Mouse (Mus musculus): ENCODE measurements around the gene Msi2. TPM values are rescaled to one million over a fixed set of nuclear protein-coding genes. Genes with fewer than 3 reads are reported as not detected.

Gene Msi2
- total RNA-seq, 2 experiments from 2014 or later = 186 to 195 TPM

DNA sequence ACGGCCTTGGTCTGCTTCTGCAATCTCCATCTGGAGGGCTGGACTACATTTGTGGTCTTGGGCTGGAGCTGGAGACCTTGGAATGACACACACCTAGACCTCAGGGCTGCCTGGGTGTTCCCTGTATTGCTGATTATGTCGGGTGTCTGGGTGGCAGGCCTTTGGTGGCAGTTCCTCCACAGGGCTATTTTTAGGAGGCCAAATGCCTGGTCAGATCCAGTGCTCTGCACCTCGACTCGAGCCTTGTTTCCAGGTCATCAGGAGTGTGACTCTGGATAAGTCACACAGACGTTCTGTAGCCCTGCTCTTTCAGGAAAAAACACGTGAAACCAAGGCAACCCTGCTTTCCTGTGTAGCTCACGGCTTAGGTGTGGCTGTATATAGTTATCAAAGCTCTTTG is 358.6 kb downstream of the Msi2 start:
- DNase-seq = no peak

DNA sequence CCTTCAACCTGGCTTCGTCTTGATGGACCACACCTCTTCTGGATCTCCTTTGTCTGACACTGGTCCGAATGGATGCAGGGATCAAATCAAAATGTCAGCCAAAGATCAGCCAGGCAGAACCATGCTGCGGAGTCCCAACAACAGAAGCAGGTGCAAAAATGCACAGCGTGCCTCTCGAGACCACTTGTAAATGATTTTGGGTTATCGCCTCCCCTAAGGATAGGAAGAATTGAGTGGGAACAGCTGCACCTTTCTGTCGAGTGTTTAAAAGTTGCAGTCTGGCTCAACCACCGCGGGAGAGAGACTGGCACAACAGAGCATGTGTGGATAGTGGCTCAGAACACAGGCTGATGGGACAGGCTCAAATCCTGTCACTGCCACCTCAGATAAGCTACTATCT is 361.0 kb downstream of the Msi2 start:
- DNase-seq = no peak

DNA sequence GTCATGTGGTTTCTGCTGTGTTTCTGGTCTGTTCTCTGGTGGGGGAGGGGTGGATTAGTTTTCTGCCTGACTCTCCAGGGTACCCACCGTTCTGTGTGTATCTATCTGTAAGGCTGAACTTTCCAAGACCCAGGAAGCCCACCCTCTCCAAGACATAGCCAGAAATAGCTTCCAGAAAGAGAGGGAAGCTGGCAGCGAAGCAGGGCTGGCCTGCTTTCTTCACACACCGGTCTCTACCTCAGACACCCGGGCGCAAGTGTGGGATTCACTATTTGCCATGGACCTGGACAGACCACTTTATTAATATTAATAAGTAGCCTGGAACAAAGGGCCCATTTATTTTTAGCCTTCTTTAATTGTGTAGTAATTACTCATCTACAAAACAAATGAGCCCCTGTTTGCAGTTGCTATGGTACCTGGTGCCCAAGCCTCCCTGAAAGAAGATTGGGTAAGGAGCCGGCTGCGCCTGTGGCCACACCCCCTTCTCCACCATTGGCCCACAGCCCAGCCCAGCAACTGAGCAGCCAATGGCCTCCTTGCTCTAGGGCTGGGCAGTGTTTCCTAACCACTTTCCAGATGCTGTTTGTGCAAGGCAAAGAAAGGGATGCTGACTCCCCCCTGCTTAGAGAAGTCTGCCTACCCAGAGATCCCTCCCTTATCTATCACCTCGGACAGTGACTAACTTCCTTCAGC is 361.6 kb downstream of the Msi2 start:
- peak; percentile 57 for DNase-seq

DNA sequence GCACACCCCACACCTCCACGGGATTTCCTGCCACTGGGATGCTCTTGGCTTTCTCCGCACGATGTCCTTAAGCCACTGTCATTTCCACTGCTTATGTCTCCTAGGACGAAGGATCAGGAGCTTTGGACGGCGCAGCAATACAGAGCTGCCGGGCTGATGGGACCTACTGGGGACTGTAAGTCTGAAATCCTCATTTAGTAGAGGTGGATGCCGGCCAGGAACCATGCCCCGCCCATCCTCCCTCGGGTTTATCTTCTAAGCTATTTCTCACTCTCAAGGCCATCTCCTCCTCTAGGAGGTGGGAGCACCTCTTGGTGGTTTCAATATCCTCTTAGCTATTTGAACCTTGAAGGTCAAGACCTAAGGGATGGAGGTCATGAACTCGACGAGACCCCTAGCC is 362.3 kb downstream of the Msi2 start:
- DNase-seq = peak; percentile 37

DNA sequence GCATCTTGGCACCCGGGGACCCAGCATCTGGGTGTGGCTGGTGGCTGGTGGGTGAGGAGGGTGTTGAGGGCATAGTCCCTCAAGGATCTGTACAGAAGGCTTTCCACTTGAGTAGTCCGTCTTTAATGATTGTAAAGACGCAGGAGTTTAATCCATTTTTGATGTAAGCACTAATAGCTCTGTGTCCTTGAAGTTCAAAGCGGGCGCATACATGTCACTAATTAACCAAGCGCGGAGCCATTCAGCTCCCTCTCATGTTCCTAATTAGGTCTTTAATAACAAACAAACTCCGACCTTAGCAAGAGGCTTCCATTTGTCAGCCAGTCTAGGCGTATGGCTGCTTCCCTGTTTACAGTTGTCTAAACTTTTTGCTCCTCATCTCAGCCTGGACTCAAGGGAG is 363.5 kb downstream of the Msi2 start:
- DNase-seq = no peak

DNA sequence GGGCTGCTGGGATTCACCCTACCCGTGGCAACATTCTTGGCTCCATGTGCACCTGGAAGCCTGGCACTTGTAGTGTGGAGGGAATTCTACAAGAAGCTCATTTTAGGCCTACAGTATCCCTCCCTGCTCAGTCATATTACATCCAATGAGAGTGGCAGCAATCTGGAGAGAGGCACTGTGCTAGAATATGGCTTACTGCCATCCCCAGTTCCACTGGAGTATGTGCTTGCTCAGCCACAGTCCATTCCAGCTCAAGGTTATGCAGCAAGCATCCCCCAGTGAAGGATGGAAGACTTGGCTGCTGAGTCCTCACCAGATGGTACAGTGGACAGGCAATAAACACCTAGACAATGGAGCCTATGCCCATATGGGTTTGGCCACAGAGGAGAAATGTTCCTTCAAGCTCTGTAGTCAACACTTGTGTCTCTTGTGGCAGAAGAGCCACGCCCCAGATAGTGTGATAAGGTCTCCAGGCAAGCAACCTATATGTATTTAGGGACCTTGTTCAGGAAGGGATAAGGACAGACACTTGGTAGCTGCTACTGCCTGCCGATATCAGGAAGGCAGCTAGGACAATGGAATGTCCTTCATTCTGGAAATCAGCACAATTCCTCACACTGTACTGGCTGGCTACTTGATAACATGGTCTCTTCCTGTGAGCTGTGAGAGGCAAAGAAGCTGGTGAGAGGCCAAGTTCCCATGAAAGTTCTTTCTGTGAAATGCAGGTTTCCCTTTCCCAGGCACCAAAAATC is 366.4 kb downstream of the Msi2 start:
- DNase-seq = no peak

DNA sequence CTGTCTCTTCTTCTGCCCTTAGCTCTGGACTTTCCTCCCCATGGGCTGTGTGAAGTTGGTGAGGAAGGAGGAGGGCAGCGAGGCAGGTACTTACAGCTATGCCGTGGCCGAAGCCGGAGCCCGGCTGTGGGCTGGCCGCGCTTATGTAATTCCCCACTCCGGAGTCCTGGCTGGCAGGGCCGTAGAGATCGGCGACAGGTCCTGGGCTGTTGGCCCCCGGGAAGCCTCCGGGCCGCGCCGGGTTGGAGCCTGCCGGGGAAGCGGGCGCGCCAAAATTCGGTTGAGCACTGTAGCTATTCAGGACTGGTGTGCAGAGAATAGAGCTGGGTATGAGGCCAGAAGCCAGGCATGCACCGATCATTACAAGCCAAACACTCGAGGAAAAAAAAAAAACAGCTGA is 369.6 kb downstream of the Msi2 start:
- no peak for DNase-seq

DNA sequence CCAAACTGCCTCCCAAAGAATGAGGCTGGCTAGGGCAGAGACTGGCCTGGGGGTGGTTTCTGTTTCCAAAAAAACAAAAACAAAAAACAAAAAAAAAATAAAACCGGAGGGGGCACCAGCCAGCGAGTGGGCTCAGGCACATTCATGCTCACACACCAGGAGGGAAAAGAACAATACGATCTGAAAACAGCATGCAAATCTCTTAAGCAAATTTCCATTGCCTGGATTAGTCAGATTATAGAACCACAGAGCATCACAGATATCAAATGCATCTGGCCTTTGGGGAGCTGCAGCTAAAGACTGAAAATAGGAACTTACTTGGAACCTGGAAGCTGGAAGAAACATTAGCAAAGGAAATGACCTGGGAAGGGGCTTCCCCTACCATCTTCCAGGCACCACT is 370.3 kb downstream of the Msi2 start:
- no peak for DNase-seq

DNA sequence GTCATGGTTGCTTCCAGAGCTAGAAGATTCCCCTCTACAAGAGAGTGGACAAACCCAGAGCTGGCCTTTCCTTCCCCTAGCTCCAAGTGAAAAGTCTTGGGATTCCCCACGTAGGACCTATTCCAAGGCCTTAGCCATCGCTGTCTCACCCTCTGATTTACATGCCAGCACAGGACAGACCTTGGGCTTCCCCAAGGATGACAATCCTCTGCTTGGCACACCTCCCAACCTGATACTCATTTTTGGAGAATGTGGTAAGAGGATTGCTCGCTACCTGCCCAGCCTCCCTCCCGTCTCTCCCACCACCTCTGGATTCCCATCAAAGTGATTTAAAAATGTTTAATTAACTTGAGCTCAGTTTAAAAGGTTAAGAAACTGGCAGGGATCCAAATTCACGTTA is 372.2 kb downstream of the Msi2 start:
- DNase-seq = no peak

DNA sequence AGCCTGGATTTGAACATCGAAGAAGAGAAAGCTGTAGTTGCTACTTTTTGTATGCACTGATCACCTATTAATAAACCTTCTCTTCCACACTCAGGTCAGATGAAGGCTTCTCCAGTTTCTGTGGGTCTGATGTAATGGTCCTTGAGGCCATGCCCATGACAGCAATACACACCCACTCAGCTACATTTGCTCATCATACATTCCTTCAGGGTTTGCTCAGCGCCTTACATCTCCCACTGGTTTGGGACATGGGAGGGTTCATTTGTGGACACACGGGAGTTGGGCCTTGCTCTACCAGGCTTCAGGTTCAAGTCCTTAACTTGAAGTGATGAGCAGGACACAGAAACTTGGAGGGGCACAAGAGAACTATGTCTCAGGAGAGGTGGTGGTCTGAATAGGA is 380.4 kb downstream of the Msi2 start:
- no peak for DNase-seq

DNA sequence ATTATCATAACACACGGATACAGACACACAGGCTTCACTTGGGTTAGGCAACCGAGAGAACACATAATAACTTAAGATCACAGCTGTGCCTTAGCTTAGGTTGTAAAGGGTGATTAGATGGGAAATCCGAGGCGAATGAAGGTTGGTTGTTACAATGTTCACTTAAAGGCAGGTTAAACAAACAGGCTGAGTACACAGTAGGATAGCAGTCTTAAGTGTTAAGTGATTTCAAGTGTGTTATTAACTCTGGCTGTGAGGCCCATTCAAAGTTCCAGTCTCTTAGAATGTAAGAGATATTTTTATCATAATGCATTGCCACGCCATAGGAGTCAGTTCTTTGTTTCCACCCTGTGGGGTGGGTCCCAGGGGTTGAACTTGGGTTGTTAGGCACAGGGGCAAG is 383.4 kb downstream of the Msi2 start:
- no peak for DNase-seq

DNA sequence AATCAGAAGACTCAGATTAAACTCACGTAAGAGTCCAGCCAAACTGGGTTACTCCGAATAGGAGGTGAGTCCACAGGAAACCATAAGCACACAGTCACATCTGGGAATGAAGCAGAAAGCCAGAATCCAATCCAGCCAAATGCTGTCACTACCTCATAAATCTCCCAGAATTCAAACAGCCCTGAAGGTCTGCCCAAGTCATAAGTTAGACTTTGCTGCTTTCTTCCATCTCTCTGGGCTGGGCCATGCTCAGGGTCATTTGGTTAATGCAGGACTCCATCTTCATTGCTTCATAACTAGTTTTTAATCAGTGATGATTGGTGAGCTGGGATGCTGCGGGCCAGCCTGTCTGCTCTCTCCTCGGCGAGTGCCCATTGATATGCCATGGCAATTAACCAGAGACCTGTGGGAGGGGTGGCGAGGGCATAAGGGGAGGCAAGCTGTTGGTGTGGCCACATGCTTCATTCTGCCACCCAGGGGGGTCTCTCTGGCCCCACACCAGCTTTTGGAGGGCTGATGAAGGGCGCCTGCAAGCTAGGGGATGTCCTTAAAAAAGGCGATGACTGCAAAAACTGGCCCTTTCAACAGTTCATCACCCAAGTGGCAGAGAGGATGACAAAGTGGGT is 385.9 kb downstream of the Msi2 start:
- no peak for DNase-seq

DNA sequence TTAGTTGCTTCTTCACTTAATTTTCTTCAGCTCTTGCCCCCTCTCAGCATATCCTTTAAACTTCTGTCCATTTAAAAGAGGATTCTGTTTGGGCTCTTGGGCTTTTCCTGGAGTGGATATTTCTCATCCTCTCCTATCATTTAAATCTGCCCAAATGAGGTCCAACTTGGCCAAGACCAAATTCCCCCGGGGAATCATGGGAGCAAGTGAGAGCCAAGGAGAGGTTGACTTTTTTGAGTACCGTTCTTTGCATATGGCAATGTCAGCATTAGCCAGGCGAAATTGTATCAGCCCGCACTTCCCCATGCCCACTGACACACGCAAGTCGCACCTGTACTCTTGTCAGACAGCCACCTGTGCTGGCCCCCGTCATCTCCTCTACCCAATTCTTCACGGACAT is 386.6 kb downstream of the Msi2 start:
- DNase-seq = no peak

DNA sequence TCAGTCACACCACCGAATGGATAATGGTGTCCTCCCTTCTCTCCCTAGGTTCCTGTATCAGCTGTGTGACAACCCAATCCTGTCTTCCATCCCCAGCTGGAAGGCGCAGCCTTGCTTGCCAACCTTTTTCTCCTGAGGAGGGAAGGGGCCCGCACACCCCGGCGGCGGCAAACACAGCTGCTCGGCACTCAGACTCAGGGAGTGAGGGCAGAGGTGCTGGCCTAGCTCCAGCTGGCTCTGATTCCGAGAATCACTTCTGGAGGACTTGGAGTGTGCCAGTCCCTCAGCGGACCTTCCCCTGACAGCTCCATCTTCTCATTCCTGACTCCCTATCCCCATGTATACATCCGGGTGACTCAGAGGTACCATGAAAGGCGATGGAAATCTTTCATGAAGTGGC is 387.5 kb downstream of the Msi2 start:
- DNase-seq = peak; percentile 61

DNA sequence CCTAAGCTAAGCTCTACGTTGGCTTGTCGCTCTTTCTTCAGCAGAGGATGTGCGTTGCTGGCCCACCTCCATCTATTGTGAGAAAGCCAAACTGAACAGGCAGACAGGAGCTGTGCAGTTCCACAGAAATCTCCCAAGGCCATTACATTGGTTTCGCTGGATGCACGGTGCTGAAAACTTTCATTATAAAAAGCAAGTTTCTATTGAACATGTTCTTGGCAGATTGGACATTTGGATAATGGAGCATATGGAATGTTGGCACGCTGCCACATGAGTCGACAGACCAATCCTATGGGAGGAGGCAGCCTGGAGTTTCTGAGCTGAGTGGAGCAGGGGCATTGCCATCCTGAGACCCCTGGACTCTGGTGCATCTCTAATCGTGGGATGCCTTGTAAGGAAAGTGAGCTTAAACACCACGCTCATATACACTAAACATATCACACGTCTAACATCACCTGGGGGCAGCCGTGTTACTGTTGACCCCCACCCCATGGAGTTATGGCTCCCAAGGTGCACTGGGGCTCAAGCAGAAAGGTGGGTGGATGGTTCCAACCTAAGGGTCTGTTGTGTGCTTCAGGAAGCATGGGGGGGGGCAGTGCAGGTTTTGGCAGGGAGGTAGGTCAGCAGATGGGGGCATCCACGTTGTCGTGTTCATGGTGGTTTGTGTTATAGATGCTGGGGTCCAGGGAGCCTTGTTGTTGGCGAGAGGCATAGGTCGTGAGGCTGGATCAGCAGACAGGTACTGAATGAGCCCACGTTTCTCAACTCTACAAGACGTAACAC is 389.3 kb downstream of the Msi2 start:
- DNase-seq = no peak

DNA sequence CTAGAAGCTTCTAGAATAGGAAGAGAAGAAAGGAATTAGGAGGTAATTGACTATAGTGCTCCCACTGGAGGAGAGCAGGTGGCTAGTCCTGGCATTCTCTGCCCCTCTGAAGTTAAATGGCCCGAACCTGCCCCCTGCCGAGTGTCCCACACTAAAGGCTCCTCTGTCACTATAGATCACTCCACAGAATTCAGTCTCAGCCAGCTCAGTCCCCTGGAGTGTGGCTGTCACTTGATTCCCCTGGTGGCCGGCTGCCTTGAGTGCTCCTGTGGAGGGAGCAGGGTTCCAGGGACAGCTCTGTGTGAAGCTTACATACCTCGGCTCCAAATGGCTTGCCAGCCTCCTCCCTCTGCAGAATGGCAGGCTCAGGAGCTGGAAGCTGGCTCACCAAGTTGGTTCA is 391.3 kb downstream of the Msi2 start:
- DNase-seq = no peak

DNA sequence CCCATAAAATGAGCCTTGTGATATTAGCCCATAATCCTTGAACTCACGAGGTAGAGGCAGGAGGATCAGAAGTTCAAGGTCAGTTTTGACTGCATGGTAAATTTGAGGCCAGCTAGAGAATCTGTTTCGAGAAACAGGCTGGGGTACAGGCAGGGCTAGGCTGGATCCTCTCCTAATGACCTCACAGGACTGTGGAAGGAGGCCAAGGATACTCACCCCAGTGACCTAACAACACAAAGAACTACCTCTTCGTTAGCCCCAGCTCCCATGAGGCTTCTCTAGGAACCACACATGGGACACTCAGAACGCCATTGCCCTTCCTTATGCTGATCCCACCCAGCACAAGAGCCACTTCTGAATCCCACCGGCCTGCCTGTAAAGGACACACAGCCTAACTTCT is 399.5 kb downstream of the Msi2 start:
- DNase-seq = no peak

DNA sequence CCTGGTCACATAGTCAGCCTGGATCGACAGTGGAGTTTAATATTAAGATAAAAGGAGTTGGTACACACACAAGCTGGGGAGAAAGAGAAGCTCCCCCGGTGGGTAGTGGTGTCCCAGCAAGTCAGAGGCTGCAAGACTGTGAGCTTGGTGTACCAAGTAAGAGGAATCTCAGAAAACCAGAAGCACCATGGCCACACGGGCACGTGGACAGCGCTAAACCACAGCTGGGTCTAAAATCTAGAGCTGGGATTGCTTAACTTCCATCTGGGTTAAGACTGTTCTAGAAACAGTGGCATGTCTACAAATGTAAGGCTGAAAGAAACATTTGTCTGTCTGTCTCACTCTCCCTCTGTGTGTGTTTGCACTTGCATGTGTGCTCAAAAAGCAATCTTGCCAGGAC is 402.9 kb downstream of the Msi2 start:
- no peak for DNase-seq

DNA sequence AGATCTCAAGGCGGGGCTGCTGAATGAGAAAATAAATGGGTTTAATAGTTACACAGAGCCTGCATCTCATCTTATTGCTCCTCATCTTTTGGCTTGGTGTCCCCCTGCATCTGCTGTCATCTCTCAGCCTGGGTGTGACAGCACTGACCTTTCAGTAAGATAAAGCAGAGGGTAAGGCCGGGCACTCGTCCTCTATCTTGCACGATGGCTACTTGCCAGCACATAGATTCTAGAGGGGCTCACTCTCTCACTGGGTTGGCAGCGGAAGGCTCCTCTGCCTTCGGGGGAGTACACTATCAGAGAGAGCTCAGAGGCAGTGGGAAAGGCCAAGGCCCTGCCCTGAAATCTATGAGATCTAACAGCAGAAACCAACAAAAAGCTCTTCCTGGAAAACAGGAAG is 403.8 kb downstream of the Msi2 start:
- DNase-seq = no peak

DNA sequence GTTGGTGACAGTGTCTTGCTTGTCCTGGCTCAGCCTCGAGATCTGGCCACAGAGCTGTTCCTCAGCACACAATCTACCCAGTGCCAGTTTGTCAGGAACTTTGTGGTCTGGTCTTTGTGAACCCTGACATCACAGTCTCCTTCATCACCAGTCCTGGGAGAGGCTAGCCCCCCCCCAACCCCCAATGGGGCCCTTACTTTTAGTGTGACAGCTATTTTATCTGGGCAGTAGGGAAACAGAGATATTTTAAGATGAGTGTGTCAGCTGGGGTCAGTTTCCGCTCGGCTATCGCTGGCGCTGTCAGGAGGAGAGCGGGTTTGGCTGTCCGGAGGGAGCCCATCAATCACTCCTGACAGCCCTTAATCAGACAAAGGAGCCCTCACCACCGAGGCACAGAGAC is 404.8 kb downstream of the Msi2 start:
- no peak for DNase-seq

DNA sequence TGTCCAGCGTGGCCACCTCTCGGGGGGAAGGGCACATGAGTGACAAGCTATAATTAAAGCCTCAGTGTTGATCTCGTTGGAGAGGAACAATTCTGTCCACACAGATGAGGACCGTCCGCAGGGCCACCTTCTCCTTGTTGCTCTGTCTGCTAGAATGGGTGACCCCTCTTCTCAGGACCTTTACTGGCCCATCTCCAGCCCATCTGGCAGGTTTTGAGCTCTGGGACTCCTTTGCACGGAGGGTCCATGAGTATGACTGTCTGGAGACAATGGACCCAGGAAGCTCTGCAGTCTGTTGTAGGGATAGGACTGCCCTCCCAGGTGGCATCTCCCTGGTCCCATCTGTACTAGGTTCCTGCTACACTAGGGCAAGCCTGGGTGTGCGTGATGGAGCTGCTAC is 406.7 kb downstream of the Msi2 start:
- DNase-seq = no peak

DNA sequence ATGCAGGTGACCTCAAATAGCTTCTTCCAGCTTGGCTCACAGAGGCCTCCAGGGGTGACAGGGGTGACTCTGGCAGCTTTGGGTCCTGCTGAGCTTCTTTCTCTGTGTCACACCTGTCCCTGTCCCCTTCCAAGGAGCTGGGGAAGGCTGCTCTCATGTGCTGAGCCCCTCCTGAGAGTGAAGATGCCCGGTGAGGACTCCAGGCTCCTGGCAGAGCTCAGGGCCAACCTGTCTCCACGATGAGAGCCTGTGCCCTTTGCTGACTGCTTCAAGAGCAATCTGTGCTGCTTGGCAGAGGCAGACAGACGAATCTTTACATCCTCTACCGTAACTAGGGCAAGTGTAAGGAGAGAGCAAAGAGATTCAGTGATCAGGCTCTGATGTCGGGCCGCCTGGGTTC is 407.5 kb downstream of the Msi2 start:
- no peak for DNase-seq
